Mouse (Mus musculus) liver (tissue): ENCODE measurements around the gene Eif3d.

ENCODE experiments used
- DNase-seq: peaks from one replicate; pipeline ENCODE4 v3.0.0-alpha.2; 2020; ENCODE audit warnings: mixed read lengths

Eif3d gene

DNA sequence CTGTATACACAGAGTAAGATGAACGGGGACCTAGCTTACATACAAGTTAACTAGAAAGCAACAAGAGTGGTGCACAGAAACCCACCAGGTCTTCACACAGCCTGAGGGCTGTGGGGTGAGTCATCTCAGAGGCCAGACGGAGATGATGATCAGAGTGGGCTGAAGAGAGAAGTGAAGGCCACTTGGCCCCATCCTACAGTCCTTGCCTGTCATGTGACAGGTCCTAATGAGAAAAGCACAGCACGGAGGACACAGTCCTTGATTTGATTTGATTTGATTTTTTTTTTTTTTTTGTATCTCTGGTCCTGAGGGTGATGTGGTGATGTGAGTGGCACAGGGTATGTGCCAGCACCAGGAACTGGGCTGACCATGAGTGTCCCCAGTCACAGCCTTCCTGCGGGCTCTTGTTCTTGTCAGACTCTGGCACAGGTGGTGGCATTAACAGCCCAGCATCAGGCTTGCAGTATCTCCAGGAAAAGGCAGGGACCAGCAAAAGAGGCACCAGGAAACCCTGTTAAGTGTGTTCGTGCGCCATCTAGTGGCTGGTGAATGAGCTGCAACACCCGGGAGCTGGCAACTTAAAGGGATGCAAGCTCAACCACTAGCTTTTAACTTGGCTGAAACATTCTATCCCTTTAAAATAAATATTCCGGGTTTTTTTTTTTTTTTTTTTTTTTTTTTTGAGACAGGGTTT lies 53.6 kb downstream of the Eif3d start:
- DNase-seq, result peak; percentile 85

GRCm38 (mm10) chr15:77915287-77915686 lies 55.3 kb downstream of the Eif3d start:
- DNase-seq, result no peak

GRCm38 (mm10) chr15:77914507-77914906 lies 56.1 kb downstream of the Eif3d start:
- no peak for DNase-seq

DNA sequence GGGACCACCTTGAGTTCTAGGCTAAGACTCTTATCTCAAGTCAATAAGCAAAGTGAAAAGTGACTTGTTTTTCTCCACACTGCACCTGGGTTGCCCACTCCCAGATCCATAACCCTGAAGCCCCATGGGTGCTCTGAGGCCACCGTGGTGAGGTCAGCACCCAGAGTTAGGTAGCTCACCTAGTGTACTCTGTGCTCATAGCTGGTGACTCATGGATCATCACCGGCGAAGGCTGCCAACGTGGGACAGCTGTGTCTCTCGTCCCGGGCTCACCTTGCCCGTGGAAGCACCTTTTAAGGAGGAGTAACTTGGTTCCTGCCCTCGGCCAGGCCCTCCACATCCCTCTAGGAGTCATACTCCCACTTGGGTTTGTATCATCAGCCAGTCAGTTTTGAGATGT lies 57.6 kb downstream of the Eif3d start:
- no peak for DNase-seq

DNA sequence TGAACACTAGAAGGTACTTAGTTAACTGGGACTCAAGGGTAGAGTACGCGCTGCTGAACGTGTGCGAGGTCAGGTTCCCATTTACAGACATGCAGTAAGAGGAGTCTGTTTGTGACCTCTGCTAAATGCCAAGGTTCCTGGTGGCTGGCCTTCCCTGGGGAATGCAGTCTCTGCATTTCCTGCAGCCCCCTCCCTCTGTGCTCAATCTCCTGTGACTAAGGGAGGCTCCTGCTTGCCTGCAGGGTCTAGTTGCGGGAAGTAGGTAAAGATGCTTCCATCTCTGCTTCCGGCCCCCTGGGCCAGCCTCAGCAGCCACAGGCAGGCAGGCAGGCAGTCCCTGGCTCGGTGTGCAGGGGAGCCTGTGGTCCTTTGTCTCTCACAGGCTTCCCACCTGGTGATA lies 58.0 kb downstream of the Eif3d start:
- no peak for DNase-seq

DNA sequence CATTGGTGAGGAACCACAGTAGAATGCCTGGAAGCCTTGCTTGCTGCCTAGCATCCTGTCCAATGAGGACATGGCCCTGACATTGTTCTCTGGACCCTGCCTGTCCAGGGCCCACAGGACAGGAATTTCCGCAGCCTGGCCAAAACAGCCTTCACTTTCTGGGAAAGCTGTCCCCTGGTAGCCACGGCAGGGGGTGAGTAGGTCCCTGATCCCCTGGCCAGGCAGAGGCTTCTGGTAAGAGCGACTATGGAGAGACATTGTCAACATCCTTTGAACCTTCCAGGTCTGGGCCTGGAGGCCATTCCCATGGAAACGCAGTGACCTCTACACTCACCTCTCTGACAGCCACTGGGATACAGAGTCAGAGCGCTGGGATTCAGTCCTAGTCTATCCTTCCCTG lies 58.6 kb downstream of the Eif3d start:
- DNase-seq, result peak; percentile 30

DNA sequence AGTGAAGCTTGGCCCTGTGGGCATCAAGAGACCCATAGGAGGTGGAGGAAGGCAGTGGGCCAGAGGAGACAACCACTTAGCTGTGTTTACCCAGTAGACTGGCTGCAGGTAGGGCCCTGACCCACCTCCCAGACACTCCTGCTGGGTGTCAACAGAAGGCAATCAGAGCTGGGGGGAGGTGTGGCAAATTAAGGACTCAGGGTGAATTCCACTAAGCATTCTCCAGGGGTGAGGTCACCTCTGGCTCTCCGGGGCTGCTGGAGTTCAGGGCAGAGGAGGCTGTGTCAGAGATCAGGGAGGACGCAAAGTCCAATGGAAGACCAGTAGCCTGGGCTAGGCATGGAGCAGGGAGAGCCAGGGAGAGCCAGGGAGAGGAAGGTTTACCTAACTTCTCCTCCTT lies 59.5 kb downstream of the Eif3d start:
- DNase-seq, result peak; percentile 41
